Mouse (Mus musculus) CD4-positive, CD25-positive, alpha-beta regulatory T cell, adult 4 months (primary cell): ENCODE measurements around the gene Myl7. TPM values are rescaled to one million over a fixed set of nuclear protein-coding genes. Genes with fewer than 3 reads are reported as not detected.
"Not testable (repeated sequence)": the region's sequence is repeated elsewhere in the genome, so short reads cannot be mapped to it uniquely, and the experiment has no call there.

ENCODE experiments used
- ATAC-seq: one replicate; pipeline ENCODE4 v1.8.0; 2017
- polyA plus RNA-seq, 2 experiments: library from polyadenylated mRNA; unstranded; fragments of 100-300 nt; shearing (Covaris generic); gene quantifications; one replicate each; pipeline ENCODE4 v1.2.1; 2017

Gene Myl7
- polyA plus RNA-seq = not detected

GRCm38 (mm10) chr11:5898531-5898930 lies at the start of gene Myl7:
Myl7 (minus strand) TSS chr11:5898782.
- ATAC-seq = no peak

DNA sequence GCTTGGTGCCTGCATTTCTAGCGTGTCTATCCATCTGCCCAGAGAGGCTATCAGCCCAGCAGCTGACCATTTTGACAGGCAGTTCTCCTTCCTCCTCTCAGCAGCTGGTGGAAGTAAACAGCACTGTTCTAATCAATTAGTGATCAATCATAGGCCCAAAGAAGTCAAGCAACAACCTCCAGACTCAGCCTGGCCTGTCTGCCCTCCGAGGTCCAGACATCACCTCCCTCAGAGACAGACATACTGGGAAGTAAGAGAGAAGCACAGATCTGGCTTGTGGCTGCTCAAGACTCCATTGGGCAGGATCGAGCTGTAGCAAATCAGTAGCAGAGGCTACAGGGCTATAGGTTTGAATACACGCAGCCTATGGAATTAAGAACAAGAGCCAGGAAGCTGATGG lies 49.2 kb upstream of the Myl7 start:
- no peak for ATAC-seq

DNA sequence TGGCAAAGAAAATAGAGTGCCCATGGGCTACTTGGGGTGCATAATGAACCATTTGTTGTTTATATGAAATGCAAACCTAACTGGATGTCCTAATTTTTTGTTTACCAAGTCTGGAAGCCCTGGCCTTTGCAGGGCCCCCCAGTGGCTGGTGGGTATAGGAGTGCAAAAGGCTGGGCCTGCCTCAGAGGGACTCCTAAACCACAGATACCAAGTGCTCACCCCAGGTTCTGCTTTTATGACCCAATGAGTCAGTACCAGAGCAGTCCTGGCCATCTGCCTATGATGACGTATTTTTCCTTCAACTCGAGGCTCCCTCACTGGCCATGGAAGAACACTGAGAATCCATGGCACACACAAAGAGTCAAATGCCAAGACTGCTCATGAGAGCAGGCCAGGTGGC lies 46.5 kb upstream of the Myl7 start:
- no peak for ATAC-seq

DNA sequence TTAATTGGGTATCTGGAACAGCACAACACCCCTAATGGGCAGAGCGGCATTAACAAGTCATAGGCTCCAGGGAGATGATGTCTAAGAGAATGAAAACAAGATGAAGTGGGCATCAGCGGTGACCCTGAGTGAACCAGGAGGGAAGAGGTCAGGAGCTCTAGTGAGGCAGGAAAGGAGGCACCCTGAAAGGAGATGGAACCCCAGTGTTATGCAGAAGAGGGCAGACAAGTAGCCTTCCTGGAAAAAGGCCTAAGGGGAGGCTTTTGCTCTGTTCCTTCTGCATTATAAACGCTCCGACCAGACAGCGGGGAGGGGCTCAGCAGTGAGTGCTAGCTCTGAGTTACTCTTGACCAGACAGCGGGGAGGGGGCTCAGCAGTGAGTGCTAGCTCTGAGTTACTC lies 44.4 kb upstream of the Myl7 start:
- no peak for ATAC-seq

GRCm38 (mm10) chr11:5934531-5934930 lies 35.9 kb upstream of the Myl7 start:
- ATAC-seq = not testable (repeated sequence)

GRCm38 (mm10) chr11:5931947-5932346 lies 33.4 kb upstream of the Myl7 start:
- not testable (repeated sequence) for ATAC-seq

GRCm38 (mm10) chr11:5930578-5930977 lies 32.0 kb upstream of the Myl7 start:
- no peak for ATAC-seq

- ATAC-seq = no peak
Observed at GRCm38 (mm10) chr11:5926696-5927220, 28.2 kb upstream of the Myl7 start.

DNA sequence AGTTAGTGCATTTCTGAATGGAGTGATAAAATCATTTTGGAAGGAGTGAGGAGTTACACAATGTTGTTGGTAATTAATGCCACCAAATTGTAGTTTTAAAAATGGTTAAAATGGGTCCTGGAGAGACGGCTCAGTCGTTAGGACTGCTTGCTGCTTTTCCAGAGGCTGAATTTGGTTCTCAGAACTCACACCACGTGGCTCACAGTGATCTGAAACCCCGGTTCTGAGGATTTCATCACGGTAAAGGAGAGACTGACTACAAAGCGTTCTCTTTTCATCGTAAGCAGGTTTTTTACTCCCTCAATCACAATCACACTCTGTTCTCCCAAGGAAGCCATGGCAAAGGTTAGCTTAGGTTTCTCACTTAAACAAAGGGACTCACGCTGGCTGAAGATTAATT lies 26.1 kb upstream of the Myl7 start:
- ATAC-seq = no peak

GRCm38 (mm10) chr11:5920323-5920960 lies 21.9 kb upstream of the Myl7 start:
- ATAC-seq = no peak

- no peak for ATAC-seq
Observed at GRCm38 (mm10) chr11:5919606-5920005, 21.0 kb upstream of the Myl7 start.

GRCm38 (mm10) chr11:5918111-5918510 lies 19.5 kb upstream of the Myl7 start:
- no peak for ATAC-seq

GRCm38 (mm10) chr11:5916178-5916548 lies 17.6 kb upstream of the Myl7 start:
- no peak for ATAC-seq

DNA sequence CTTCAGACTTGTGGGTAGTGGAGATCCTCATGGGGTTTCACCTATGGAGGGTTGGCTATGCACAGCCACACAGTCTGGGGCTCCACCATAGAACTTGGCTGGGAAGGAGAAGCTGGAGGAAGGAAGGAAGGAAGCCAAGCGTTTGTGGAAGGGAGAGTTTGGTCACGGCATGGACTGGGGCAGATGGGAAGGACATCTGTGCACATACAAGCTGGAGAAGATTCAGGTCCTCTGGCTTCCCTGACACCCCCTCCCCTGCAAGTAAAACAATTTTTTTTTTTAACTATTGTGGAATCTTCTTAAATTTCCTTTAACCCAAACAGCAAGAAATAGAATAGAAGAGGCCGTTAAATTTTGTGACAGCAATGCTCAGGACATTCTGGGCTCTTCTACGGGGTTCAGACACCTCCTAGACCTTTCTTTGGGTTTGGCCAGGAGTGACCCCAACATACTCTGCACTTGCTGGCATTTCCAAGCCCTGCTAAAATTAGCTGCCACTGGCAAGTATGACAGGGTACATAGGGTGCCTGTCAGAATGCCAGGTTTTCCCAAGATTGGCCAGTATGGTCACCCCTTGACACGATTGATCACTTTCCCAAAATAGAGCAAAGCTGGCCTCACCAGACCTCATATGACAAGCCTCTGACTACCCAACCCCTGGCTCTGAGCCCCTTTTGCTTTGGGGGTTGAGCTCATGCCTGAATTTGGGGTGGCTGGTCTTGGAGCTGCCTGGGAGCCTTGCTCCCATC lies 17.0 kb upstream of the Myl7 start:
- ATAC-seq = no peak

GRCm38 (mm10) chr11:5914940-5915339 lies 16.4 kb upstream of the Myl7 start:
- ATAC-seq = no peak

DNA sequence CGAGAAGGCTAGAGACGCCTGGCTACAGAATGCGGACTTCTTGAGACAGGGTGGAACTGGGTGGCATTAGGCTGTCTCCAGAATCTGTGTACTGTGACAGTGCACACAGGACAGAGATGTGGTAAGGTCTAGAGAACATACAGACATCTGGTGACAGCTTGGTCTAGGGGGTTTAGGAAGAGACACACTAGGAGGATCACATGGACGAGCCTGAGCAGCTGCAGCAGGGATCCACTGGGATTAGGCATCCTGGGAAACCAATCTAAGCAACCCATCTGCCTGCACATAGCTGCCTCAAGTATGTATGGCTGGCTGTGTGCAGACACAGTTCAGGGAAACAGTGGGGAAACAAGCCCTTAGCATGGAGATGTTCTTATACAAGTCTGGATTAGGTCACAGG lies 15.4 kb upstream of the Myl7 start:
- no peak for ATAC-seq

DNA sequence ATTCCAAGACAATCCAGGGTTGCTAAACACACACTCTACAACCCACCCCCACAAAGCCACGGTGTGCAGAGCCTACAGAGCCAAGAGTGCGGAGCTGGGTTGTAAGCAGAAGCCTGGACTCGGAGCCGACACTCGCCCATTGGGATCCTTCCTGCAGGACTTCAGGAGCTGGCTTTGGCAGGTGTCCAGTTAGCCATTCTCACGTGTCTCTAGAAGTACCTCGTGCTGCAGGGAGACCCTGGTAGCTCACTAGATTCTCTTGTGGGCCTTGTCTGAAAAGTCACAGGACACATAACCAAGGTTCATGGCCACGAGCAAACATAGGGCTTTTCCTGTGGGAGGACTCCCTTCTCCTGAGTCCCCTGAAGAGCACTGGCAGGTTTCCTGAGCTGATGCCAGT lies 14.7 kb upstream of the Myl7 start:
- no peak for ATAC-seq

- ATAC-seq = no peak
Observed at GRCm38 (mm10) chr11:5912635-5913034, 14.1 kb upstream of the Myl7 start.

DNA sequence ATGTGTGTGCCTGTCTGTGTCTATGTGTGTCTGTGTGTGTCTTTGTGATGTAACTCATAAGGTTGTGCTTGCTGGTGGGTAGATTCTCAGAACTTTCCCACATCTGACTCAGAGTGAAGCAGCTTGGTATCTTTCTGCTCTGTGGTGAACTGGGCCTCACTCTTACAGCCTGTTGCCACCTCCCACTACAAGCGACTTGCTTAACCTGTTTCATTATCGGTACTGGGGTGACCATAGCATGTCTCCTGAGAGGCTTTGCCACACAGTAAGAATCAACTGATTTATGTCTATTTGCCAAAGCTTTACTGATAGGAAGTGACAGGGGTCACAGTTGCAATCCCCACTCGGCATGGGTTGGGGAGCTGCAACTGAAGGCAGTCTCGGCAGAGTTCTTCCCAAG lies 10.1 kb upstream of the Myl7 start:
- no peak for ATAC-seq

GRCm38 (mm10) chr11:5907096-5907495 lies 8.5 kb upstream of the Myl7 start:
- no peak for ATAC-seq

DNA sequence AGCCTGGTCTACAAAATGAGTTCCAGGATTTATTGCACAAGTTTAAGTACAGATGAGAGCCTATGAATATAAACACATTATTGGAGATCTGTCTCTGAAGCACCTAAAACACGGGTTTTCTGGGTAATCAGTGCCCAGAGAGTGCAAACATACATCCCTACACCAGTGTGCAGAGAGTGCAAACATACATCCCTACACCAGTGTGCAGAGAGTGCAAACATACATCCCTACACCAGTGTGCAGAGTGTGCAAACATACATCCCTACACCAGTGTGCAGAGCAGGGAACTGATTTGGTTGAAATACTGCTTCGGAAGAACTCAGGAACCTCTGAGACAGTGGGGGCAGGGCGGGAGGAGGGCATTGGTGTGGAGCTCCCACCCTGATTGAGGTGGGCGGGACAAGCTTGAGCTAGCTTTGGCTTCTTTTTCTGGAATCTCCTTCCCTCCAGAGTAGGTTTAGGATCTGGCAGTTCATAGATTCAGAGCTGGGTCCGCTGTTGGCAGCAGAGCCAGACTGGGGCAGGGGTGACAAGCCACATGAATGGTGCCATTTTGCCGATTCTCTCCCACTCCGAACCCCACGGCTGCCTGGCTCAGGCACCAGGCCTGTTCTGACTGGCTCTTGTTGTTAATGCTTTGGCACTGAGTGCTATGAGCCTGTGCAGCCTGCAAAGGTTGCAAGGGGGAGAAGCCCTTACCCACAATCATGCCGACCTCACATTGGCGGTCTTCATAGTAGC lies 7.4 kb upstream of the Myl7 start:
- no peak for ATAC-seq

DNA sequence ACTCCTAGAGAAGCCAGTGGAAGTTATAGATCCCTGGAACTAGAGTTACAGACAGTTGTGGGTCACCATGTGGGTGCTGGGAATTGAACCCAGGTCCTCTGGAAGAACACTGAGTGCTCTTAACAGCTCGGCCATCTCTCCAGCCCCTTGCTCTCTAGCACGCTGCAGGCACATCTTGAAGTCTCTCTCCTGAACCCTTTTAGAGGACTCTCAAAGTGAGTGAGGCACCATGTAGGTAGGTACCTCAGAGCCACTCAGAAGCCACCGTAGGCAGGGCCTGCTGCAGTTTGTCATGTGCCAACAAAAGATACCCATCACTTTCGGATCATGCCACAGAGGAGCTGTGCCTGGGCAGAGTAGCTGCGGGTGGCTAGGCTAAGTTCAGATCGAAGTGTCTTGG lies 6.3 kb upstream of the Myl7 start:
- ATAC-seq = no peak

DNA sequence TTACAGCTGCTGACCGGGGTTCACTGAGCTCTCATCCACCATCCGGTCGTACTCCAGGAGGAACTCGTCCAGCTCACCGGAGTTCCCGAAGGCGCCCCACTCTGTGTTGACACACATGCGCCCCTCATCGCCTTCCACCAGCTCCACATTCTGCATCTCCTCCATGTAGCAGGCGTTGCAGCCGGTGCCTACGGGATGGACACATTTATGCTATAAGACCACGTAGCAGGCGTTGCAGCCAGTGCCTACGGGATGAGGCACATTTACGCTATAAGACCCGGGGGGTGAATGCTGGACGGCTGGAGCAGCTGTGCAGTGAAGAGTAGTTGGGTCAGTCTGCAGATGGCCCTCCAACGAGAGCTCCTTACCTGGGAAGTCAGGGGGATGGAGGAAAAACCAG lies 5.8 kb upstream of the Myl7 start:
- ATAC-seq = no peak

- ATAC-seq = no peak
Observed at GRCm38 (mm10) chr11:5903844-5904243, 5.3 kb upstream of the Myl7 start.
